Mouse (Mus musculus) limb, embryonic 13.5 days (tissue): ENCODE results near the gene Dph5. TPM values are rescaled to one million over a fixed set of nuclear protein-coding genes. Genes with fewer than 3 reads are reported as not detected.
A peak's percentile ranks its signal among the peaks of the same experiment; 100 is the strongest.

Source experiments
- ATAC-seq: fragments of 200-750 bp; cut with Nextera tagmentation; 2 replicates; pipeline ENCODE4 v1.8.0; 2017; ENCODE audit warnings: low read depth, moderate number of reproducible peaks, moderate TSS enrichment; ENCODE audit not compliant: low FRiP score
- H3K27ac ChIP-seq: fragments of 300-500 bp; sonication (generic); 2 replicates; pipeline ENCODE4 v1.5.1; 2015; ENCODE audit warnings: inconsistent platforms, mild to moderate bottlenecking, moderate library complexity
- H3K27me3 ChIP-seq: fragments of 300-500 bp; sonication (generic); 2 replicates; pipeline ENCODE4 v1.6.1; 2015; ENCODE audit warnings: mild to moderate bottlenecking, inconsistent platforms
- H3K36me3 ChIP-seq: fragments of 300-500 bp; sonication (generic); 2 replicates; pipeline ENCODE4 v1.6.1; 2015; ENCODE audit warnings: inconsistent platforms, mild to moderate bottlenecking, moderate library complexity
- H3K4me1 ChIP-seq: fragments of 300-500 bp; sonication (generic); 2 replicates; pipeline ENCODE4 v1.6.1; 2015; ENCODE audit warnings: inconsistent platforms
- H3K4me2 ChIP-seq: fragments of 300-500 bp; sonication (generic); replicated peaks from 2 replicates; pipeline ENCODE4 v1.6.1; 2015; ENCODE audit warnings: inconsistent platforms, mild to moderate bottlenecking, moderate library complexity
- H3K4me3 ChIP-seq: fragments of 300-500 bp; sonication (generic); 2 replicates; pipeline ENCODE4 v1.5.1; 2015; ENCODE audit warnings: moderate library complexity, mild to moderate bottlenecking, inconsistent platforms
- H3K9ac ChIP-seq: fragments of 300-500 bp; sonication (generic); 2 replicates; pipeline ENCODE4 v1.6.1; 2015; ENCODE audit warnings: mild to moderate bottlenecking, inconsistent platforms
- H3K9me3 ChIP-seq: fragments of 300-500 bp; sonication (generic); 2 replicates; pipeline ENCODE4 v1.6.1; 2016; ENCODE audit warnings: inconsistent platforms
- WGBS: fragments of 180-500 bp; shearing (Covaris S2); methylation state at CpG from one replicate; pipeline ENCODE4 v1.1.7; 2015; 5-methylcytosine and 5-hydroxymethylcytosine counted together
- polyA plus RNA-seq: library from polyadenylated mRNA; unstranded; fragments of >200 nt; fragmentation: Nextera tagmentation; extraction: Ambion mirVana; gene quantifications from 2 replicates; pipeline ENCODE4 v1.2.1, GENCODE M21; 2015

Dph5 gene
- polyA plus RNA-seq, result 25.5 and 29.8 TPM in 2 replicates

DNA sequence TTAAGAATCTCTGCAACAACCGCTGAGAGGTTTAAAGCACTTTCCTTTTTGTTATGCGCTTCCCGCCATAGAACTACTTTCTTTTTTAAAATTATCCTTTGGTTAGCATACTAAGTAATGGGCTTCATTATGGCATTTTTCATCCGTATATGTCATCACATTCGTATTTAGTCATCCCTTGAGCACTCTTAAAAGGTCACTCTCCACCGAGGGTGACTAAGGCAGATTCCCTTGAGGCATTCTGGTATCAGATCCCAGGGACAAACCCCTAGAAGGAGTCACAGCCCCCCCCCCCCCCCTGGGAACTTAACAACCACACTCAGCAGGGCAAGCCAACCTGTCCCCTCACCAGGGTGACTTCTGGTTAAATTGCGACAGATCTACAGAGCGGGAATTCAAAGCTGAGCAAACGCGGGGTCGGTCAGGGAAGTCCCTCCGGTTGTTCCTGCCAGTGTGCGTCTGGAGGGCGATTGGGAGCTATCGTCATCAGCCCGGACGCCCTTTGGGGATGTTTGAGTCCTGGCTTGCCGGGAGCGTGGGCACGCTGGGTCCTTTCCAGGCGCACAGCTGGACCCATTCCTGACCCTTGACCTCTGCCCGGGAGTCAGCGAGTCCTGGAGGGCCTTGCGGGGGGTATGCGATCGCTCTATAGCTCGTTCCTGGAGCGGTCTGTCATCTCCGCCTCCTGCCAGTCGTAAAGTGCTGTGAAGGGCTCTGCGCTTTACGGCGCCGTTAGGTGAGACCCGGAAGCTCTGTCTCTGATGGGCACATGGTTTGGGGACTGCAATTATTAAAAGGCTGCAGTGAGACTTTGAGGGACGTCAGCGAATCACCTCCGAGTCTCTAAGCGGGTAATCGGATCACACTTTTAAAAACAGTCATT, at the start of gene Dph5:
Dph5 (plus strand) TSS at position 411 of the 883 bp plus-strand sequence.
- ATAC-seq, result peak; percentile 94
- H3K9ac ChIP-seq, result peak within 1 kb of the TSS; percentile 77
- H3K27me3 ChIP-seq, result no peaks in the 10 kb centered on the region
- H3K27ac ChIP-seq, result peak within 1 kb of the TSS; percentile 15; the same call in 1 of the 2 replicates
- H3K4me2 ChIP-seq, result peak within 1 kb of the TSS; percentile 84
- WGBS, result under 1% methylated on average over 40 of the region's 40 CpGs
- H3K4me3 ChIP-seq, result peak within 1 kb of the TSS; percentile 80
- H3K4me1 ChIP-seq, result peaks cover 5% of the 10 kb centered on the region
- no peaks in the 10 kb centered on the region for H3K36me3 ChIP-seq
- no peaks in the 10 kb centered on the region for H3K9me3 ChIP-seq

DNA sequence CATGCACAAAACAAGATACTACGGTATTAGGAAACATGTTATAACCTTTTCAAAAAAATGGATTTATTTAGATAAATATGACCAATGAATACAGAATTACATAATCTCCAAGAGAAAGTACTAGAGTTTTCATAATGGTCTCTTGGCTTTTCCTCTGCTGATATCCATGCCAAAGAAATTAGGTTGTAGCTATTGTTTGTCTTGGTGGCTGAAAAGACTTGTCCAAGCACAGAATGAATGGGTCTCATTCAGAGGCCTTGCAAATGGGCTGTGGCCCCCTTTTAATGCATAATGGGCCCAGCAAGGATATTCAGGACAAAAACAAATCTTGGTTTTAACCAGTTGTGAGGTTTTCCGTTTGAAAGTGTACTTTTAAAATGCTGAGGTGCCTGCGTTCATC, 43.1 kb upstream of the Dph5 start:
- no peaks in the 10 kb centered on the region for H3K36me3 ChIP-seq
- no peaks in the 10 kb centered on the region for H3K27me3 ChIP-seq
- no peak overlapping the region for H3K27ac ChIP-seq
- no peak overlapping the region for H3K4me3 ChIP-seq
- no peaks in the 10 kb centered on the region for H3K4me1 ChIP-seq
- H3K4me2 ChIP-seq, result no peak overlapping the region
- H3K9me3 ChIP-seq, result no peaks in the 10 kb centered on the region
- H3K9ac ChIP-seq, result no peak overlapping the region
- WGBS, result 84% methylated on average over 3 of the region's 3 CpGs
- ATAC-seq, result no peak

DNA sequence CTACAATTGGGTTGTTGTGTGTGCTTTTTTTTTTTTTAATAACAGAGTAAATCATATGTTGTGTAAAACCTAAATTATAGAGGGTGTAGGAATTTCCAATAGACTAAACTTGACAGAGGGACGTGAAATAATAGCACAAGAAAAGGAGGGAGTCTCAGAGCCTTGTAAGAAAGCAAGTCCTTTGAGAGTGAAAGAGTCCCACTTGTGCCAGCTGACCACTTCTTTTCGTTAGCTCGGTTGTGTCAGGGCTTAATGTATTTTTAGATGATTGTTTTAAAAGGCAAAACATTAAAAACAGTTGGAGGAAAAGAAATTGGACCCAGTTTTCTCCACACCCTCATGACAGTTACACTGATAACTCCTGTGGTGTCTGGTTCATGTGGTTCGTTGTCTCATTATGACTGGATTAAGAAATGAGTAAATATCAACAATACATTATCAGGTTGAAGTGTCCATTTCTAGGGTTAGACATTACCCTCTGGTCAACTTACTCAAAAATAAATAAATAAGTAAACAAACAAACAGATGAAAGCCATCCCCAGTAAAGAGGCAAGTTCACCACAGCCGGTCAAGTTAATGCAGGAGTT, 42.5 kb upstream of the Dph5 start:
- Histone ChIP-seq H3K27me3 (no peaks in the 10 kb centered on the region), H3K4me3 (no peak overlapping the region), H3K4me2 (no peak overlapping the region), H3K4me1 (no peaks in the 10 kb centered on the region), H3K9ac (no peak overlapping the region), H3K27ac (no peak overlapping the region), H3K9me3 (no peaks in the 10 kb centered on the region), H3K36me3 (no peaks in the 10 kb centered on the region)
- WGBS, result 78% methylated on average over 5 of the region's 5 CpGs
- no peak for ATAC-seq

DNA sequence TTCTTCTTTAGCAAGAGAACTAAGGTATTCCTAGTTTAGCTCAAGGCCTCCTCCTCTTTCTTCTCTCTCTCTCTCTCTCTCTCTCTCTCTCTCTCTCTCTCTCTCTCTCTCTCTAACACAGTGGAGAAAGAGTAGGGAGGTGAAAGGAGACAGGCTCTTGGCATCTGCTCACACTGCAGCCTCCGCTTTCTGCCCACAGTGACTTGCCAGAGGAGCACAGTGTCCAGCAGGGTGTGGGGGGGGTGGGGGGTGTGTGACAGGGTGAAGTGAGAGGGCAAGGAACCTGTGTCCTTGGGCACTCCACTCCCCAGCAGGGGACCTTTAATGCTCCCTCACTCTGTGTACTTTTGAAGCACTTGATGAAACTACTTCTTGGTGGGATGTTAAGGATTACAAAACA, 41.9 kb upstream of the Dph5 start:
- H3K36me3 ChIP-seq, result no peaks in the 10 kb centered on the region
- no peak overlapping the region for H3K9ac ChIP-seq
- H3K4me2 ChIP-seq, result no peak overlapping the region
- H3K27ac ChIP-seq, result no peak overlapping the region
- WGBS, result 67% methylated on average over 1 of the region's 1 CpGs
- H3K4me1 ChIP-seq, result no peaks in the 10 kb centered on the region
- no peak for ATAC-seq
- no peaks in the 10 kb centered on the region for H3K9me3 ChIP-seq
- H3K4me3 ChIP-seq, result no peak overlapping the region
- H3K27me3 ChIP-seq, result no peaks in the 10 kb centered on the region

DNA sequence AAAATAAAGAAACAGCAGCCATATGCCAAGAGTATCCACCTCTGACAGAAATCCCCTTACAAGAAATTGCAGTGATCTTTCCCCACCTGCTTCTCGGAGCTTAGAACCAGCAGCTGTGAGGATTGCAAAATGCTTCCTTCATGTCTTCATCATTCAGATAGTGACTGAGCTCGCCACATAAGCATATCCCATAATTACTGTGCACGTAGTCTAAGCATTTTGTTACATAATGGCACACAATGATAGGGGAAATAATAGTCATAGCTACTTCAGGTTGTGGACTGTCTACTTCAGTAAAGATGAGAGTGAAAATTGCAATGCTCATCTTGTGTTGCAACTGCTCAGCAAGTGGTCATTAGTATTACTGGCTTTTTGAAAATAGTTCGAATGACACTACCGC, 41.5 kb upstream of the Dph5 start:
- Histone ChIP-seq H3K36me3 (no peaks in the 10 kb centered on the region), H3K27ac (no peak overlapping the region), H3K4me1 (no peaks in the 10 kb centered on the region), H3K4me2 (no peak overlapping the region), H3K9ac (no peak overlapping the region), H3K27me3 (no peaks in the 10 kb centered on the region), H3K9me3 (no peaks in the 10 kb centered on the region), H3K4me3 (no peak overlapping the region)
- ATAC-seq, result no peak
- 86% methylated on average over 5 of the region's 5 CpGs for WGBS

DNA sequence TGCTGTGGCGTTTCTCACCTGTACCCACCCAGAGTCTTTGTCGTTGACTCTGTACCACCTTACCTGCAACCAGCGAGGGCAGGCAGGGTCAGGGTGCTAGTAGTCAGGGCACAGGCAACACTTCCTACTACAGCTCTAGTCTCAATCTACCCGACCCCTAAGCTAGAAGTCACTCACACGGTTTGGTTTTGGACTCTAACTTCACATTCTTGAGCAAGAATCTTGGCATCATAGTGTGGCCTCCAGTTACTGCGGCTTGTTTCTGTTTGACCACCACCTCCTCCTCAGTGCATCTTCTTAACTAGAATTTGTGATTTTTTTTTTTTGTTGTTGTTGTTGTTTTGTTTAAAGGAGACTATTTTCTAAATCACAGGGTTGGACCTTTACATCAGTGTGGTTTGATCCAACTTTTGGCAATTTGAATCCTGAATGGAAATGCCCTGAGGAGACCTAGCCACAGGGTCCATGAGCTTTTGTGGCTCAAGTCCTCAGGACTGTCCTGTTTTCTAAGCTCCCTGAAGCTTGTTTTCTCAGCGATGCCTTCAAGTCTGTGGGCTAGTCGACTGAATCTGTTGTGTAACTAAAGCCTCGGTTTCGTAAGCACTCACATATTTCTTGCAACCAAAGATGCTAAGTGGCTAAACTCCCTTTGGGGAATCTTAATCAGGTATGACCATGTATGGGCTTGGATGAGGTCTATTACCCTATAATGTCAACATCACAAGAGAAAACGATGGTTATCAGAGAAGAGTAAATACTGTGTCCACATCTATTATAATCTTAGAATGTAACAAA, 38.8 kb upstream of the Dph5 start:
- Histone ChIP-seq H3K4me1 (no peaks in the 10 kb centered on the region), H3K9me3 (no peaks in the 10 kb centered on the region), H3K9ac (no peak overlapping the region), H3K27ac (no peak overlapping the region), H3K4me3 (no peak overlapping the region), H3K27me3 (no peaks in the 10 kb centered on the region), H3K4me2 (no peak overlapping the region), H3K36me3 (no peaks in the 10 kb centered on the region)
- ATAC-seq, result no peak
- whole genome bisulfite sequencing, result 87% methylated on average over 11 of the region's 11 CpGs

DNA sequence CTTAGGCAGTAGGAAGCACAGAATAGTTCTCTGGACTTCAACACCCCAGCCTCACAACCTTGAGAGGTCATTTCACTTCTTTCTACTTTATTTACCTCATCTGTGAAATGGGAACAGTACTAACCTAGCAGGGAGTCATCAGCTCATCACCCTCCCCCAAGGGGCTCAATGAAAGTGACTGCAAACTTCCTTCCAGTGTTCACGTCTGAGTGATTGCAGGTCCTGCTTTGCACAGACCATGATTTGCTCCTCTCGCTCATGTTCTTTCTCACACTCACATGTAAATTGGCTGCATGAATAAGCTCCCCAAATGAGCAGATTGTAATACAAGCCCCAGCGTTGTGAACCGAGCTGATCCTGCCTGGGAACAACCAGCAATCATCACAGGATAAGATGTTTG, 36.7 kb upstream of the Dph5 start:
- H3K9me3 ChIP-seq, result no peaks in the 10 kb centered on the region
- no peak overlapping the region for H3K9ac ChIP-seq
- H3K4me2 ChIP-seq, result no peak overlapping the region
- ATAC-seq, result no peak
- no peaks in the 10 kb centered on the region for H3K4me1 ChIP-seq
- WGBS, result 69% methylated on average over 4 of the region's 4 CpGs
- no peak overlapping the region for H3K27ac ChIP-seq
- no peaks in the 10 kb centered on the region for H3K36me3 ChIP-seq
- H3K27me3 ChIP-seq, result no peaks in the 10 kb centered on the region
- H3K4me3 ChIP-seq, result no peak overlapping the region

DNA sequence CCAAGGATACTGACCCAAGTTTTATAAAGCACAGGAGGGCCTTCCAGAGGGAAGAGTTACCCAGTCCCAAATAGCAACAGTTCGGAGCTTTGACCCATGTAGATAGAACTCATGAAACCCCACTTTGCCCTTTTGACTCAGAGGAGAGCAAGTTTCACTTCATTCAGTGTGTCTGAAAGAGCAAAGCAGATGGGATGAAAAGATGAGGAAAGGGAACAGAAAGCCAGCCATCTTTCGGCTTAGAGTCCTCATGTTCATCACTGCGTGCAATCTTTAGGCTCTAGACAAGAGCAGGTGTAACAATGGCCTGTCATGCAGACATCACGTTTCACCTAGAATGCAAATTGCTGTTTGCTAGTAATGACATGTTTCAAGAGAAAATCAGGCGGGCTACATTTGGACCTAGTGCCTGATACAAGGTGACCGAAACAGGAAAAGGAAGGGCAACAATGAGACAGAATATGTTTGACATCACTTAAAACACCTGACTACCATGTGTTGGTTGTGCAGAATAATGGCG, 32.9 kb upstream of the Dph5 start:
- H3K4me2 ChIP-seq, result no peak overlapping the region
- WGBS, result 92% methylated on average over 7 of the region's 7 CpGs
- ATAC-seq, result no peak

DNA sequence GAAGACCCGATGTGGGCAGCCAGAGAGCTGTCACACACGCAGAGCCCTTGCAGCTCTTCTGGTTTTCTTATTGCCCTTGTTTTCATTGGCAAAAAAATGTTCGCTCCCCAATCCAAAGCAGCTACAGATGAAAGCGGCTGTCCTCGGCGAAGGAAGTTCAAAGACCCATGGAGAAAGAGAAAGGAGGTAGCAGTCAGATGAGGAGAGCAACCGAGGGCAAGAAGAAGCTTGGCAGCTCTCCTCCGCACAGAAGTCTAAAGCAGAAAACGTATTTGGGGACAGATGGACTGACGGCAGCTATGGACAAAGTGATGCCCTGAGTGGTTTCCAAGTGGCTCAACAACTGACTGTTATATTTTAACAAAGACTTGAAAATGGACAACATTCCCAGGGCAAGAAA, 32.1 kb upstream of the Dph5 start:
- H3K9me3 ChIP-seq, result no peaks in the 10 kb centered on the region
- WGBS, result 75% methylated on average over 10 of the region's 10 CpGs
- no peak overlapping the region for H3K4me3 ChIP-seq
- H3K27ac ChIP-seq, result no peak overlapping the region
- no peak overlapping the region for H3K9ac ChIP-seq
- H3K4me1 ChIP-seq, result no peaks in the 10 kb centered on the region
- no peak overlapping the region for H3K4me2 ChIP-seq
- H3K36me3 ChIP-seq, result no peaks in the 10 kb centered on the region
- ATAC-seq, result no peak
- no peaks in the 10 kb centered on the region for H3K27me3 ChIP-seq

More for the DNA sequence above, 32.9 kb upstream of the Dph5 start:
- Histone ChIP-seq H3K9me3 (no peaks in the 10 kb centered on the region), H3K27ac (no peak overlapping the region), H3K4me1 (no peaks in the 10 kb centered on the region), H3K36me3 (no peaks in the 10 kb centered on the region), H3K4me3 (no peak overlapping the region), H3K9ac (no peak overlapping the region), H3K27me3 (no peaks in the 10 kb centered on the region)

DNA sequence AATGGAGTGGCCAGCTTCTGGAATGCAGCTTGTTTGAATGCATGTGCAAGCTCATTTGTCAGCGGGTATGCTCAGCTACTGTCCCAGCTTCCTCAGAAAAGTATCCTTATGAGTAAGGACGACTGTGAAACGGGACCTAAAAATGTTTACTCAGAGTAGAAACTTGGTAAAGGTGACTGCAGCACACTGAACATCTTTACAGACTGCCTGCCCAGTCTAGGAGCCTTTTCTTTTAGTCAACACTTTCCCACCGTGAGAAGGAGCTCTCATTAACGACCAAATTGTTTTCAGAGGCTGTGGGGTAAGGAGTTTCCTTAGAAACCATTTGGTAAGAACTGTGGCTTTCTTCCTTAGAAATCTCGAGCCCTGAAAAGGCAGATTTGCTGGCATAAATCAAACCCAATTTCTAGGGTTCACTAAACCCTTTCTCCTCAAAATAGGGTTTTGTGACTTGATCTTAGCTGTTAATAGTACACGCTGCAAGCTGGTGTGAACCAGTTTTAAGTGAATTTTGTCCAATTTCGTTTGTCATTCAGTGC, 31.1 kb upstream of the Dph5 start:
- H3K4me3 ChIP-seq, result no peak overlapping the region
- ATAC-seq, result no peak
- no peaks in the 10 kb centered on the region for H3K9me3 ChIP-seq
- 37% methylated on average over 8 of the region's 8 CpGs for WGBS
- no peaks in the 10 kb centered on the region for H3K4me1 ChIP-seq
- no peak overlapping the region for H3K27ac ChIP-seq
- H3K9ac ChIP-seq, result no peak overlapping the region
- no peak overlapping the region for H3K4me2 ChIP-seq
- no peaks in the 10 kb centered on the region for H3K27me3 ChIP-seq
- no peaks in the 10 kb centered on the region for H3K36me3 ChIP-seq

DNA sequence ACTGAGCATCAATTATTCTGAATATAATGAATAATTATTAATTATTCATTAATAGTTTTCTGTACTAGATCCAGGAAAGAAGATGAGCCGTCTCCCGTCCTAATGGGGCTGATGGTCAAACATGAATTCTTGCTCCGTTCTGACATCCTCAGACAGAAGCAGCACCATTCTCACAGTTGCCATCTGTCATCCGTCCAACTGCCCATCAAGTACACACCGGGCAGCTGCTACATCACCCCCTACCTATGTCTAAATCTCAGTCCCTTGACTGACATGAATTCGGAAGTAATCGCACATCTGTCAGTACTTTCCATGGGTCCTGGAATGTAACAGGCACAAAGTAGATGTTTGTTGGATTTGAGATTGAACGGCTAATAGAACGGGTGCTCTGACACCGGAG, 30.2 kb upstream of the Dph5 start:
- WGBS, result 82% methylated on average over 10 of the region's 10 CpGs

DNA sequence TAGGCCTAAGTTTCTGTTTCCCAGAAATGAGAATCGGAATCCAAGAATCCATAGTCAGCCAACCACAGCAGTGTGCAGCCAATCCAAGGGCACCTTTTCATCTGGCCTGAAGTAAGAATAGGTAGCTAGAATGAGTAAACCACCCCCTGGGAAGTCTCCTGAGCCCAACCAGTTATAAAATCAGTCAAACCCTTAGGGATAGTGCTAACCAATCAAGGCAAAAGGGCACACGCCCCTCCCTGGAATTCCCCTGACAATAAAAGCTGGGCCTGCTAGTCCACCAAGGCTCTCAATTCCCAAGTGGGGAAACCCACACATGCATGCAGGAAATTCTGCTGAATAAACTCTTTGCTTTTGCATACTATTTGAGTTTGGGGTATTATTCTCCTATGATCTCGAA, 28.8 kb upstream of the Dph5 start:
- no peak overlapping the region for H3K4me3 ChIP-seq
- 79% methylated on average over 3 of the region's 3 CpGs for WGBS
- ATAC-seq, result no peak
- H3K36me3 ChIP-seq, result no peaks in the 10 kb centered on the region
- H3K9me3 ChIP-seq, result no peaks in the 10 kb centered on the region
- no peak overlapping the region for H3K9ac ChIP-seq
- no peak overlapping the region for H3K27ac ChIP-seq
- H3K4me1 ChIP-seq, result no peaks in the 10 kb centered on the region
- H3K27me3 ChIP-seq, result no peaks in the 10 kb centered on the region
- H3K4me2 ChIP-seq, result no peak overlapping the region

More for the DNA sequence above, 30.2 kb upstream of the Dph5 start:
- no peak overlapping the region for H3K9ac ChIP-seq
- no peak for ATAC-seq
- H3K36me3 ChIP-seq, result no peaks in the 10 kb centered on the region
- H3K4me2 ChIP-seq, result no peak overlapping the region
- no peak overlapping the region for H3K27ac ChIP-seq
- H3K4me3 ChIP-seq, result no peak overlapping the region
- no peaks in the 10 kb centered on the region for H3K4me1 ChIP-seq
- no peaks in the 10 kb centered on the region for H3K9me3 ChIP-seq
- no peaks in the 10 kb centered on the region for H3K27me3 ChIP-seq
